Mouse (Mus musculus): ENCODE data around the gene Zkscan7.

Zkscan7 gene

DNA sequence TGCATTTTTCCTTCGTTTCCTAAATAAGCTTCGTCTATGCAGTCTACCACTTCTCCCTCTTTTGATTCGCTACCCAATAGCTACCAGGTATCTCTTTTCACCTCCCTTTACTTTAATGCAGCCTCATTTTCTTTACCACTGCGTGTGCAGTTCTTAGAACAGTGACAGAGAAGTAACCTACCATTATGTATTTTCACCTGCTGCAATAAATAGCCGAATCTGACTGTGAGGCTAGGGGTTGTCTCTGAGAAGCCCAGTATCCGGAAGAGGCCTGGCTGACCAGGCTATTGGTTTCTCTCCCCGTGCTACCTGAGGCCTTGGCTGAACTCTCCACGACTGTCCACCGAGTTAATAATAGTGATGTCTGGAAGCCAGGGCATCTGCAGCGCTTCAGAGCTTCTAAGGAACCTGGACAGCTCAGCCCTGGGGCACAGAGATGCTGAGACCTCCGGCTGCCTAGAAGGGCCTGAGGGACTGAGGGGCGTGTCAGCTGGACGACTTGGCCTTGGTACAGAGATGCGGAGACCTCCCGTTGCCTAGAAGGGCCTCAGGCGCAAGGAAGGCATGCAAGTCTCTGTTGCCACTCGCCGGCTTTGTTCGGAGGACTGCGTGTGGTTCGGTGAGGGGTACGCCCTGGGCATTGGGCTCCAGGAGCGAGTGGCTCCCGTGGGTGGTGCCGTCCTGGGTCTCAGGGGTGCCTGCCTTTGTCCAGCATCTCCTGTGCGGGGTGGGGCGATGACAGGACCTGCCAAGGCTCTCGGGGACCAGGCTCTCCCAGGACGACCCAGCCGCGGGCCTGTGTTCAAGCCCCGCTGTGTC lies 17.4 kb downstream of the Zkscan7 start:
- peak in 1 of 2 experiments; percentile 44 for DNase-seq (ENCODE audit: low spot score in 2 of 2)

DNA sequence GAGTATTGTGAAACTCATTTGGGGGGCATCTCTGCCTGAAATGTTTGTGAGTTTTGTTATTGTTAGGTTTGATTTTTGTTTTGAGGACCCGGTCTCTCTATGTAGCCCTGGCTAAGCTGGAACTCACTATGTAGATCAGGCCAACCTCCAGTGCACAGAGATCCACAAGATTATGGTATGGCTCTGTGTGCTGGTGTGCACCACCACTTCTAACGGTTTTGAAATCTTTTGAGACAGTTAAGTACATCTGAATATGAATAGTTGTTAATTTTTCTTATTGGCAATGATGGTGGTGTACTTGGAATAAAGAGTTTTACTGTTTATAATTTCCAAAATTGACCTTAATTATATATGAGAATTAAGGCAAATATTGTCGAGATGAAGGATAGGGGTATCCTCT lies 37.0 kb downstream of the Zkscan7 start:
- no peak for DNase-seq (ENCODE audit: low spot score in 2 of 2)

GRCm38 (mm10) chr9:122922936-122923381 lies 37.5 kb downstream of the Zkscan7 start, which contains the start of gene Zfp105:
Gene Zfp105 (plus strand): TSS chr9:122923072.
- DNase-seq (ENCODE audit: low spot score in 2 of 2) = peak in 1 of 2 experiments; percentile 59

DNA sequence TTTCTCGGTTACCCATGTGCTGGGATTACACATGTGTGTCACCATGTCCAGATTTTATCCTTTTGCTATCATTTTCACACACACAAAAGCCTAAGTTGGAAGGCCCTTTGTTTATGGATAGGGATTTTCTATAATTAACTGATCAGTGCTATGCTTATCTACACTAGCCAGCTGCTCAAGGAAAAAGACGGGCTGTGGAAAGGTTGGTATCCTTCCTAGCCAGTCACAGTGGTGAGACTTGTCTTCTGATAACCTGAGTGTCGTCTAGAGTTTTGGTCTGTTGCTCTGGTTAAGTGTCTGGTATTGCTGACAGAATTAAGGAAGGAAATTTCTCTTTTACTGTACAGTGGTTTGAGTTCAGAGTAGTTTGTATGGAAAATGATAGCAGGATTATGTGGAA lies 43.4 kb downstream of the Zkscan7 start:
- DNase-seq (ENCODE audit: low spot score in 2 of 2) = no peak
